Mouse (Mus musculus) midbrain, postnatal 0 days (tissue): ENCODE results near the gene Igf2r. TPM values are rescaled to one million over a fixed set of nuclear protein-coding genes. Genes with fewer than 3 reads are reported as not detected.

ENCODE experiments used
- ATAC-seq: fragments of 200-750 bp; cut with Nextera tagmentation; 2 replicates; pipeline ENCODE4 v1.8.0; 2017; ENCODE audit warnings: moderate number of reproducible peaks, mild to moderate bottlenecking, moderate TSS enrichment, moderate library complexity; ENCODE audit not compliant: low FRiP score
- DNase-seq: peaks from one replicate; pipeline ENCODE4 v3.0.0-alpha.2; 2015; ENCODE audit warnings: low spot score
- H3K27ac ChIP-seq: fragments of 300-500 bp; sonication (generic); 2 replicates; pipeline ENCODE4 v1.5.1; 2014; ENCODE audit warnings: low read depth, mild to moderate bottlenecking, low read length, mixed read lengths
- H3K27me3 ChIP-seq: fragments of 300-500 bp; sonication (generic); 2 replicates; pipeline ENCODE4 v1.6.1; 2014; ENCODE audit warnings: low read length, control low read depth, mixed read lengths; ENCODE audit not compliant: insufficient read depth
- H3K36me3 ChIP-seq: fragments of 300-500 bp; sonication (generic); 2 replicates; pipeline ENCODE4 v1.6.1; 2014; ENCODE audit warnings: low read length, control low read depth, mixed read lengths; ENCODE audit not compliant: insufficient read depth
- H3K4me1 ChIP-seq: fragments of 300-500 bp; sonication (generic); 2 replicates; pipeline ENCODE4 v1.6.1; 2014; ENCODE audit warnings: mild to moderate bottlenecking, control low read depth, antibody characterized with exemption, low read length, mixed read lengths; ENCODE audit not compliant: insufficient read depth
- H3K4me2 ChIP-seq: fragments of 300-500 bp; sonication (generic); 2 replicates; pipeline ENCODE4 v1.6.1; 2014; ENCODE audit warnings: low read depth, mild to moderate bottlenecking, low read length, mixed read lengths; ENCODE audit not compliant: poor library complexity, severe bottlenecking
- H3K4me3 ChIP-seq: fragments of 300-500 bp; sonication (generic); 2 replicates; pipeline ENCODE4 v1.5.1; 2014; ENCODE audit warnings: low read depth, mild to moderate bottlenecking, low read length, moderate library complexity
- H3K9ac ChIP-seq: fragments of 300-500 bp; sonication (generic); replicated peaks from 2 replicates; pipeline ENCODE4 v1.6.1; 2014; ENCODE audit warnings: mild to moderate bottlenecking, low read length, moderate library complexity, mixed read lengths; ENCODE audit not compliant: poor library complexity, severe bottlenecking
- H3K9me3 ChIP-seq: fragments of 300-500 bp; sonication (generic); 2 replicates; pipeline ENCODE4 v1.6.1; 2016; ENCODE audit warnings: low read length, control low read depth
- CTCF ChIP-seq: IDR thresholded peaks from 2 replicates; pipeline ENCODE4 v1.5.1; 2016; ENCODE audit warnings: antibody characterized with exemption, mild to moderate bottlenecking
- WGBS: fragments of 180-500 bp; shearing (Covaris S2); extraction: QIAGEN DNeasy Blood & Tissue Kit; methylation state at CpG from one replicate; pipeline ENCODE4 v1.1.7; 2014; 5-methylcytosine and 5-hydroxymethylcytosine counted together
- polyA plus RNA-seq: library from polyadenylated mRNA; unstranded; fragments of >200 nt; fragmentation: Nextera tagmentation; extraction: Ambion mirVana; gene quantifications from 2 replicates; pipeline ENCODE4 v1.2.1, GENCODE M21; 2015
- total RNA-seq: library from RNA; depleted of rRNA; stranded (reverse); fragments of >200 nt; gene quantifications from 2 replicates; pipeline ENCODE4 v1.2.3, GENCODE M21; 2014

The Igf2r gene
- total and polyA plus RNA-seq, 2 experiments from 2014 or later: 5.4 to 31.7 TPM

DNA sequence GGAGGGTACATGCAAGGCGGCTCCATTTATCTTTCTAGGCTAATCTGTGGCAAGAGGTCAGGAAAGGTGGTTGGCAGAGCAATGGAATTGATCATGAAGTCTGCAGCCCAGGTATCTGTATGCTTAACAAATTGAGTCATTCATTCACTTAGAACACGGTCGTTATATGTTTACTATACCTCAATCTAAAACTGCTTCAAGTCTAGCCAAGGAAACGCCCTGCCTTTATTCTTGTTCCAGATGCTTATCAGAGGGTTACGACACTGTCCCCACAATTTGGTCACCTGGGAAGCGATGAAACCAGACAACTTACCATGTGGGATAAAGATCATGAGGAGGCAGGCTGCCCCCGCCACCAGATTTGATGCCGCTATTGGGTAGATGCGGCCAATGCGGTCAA lies 110.2 kb downstream of the Igf2r start:
- no peaks in the 10 kb centered on the region for H3K27me3 ChIP-seq
- WGBS: 94% methylated on average over 10 of the region's 10 CpGs
- DNase-seq (no peak), ATAC-seq (no peak)
- no peak overlapping the region for H3K4me3 ChIP-seq
- H3K9me3 ChIP-seq: no peaks in the 10 kb centered on the region
- H3K9ac ChIP-seq: no peak overlapping the region
- TF ChIP-seq CTCF: no peak
- no peaks in the 10 kb centered on the region for H3K36me3 ChIP-seq
- no peak overlapping the region for H3K27ac ChIP-seq
- no peaks in the 10 kb centered on the region; the same call in 1 of the 2 replicates for H3K4me1 ChIP-seq
- no peak overlapping the region for H3K4me2 ChIP-seq

- no peak for TF ChIP-seq CTCF
- Histone ChIP-seq H3K4me1 (no peaks in the 10 kb centered on the region; the same call in 1 of the 2 replicates), H3K9me3 (no peaks in the 10 kb centered on the region), H3K4me3 (no peak overlapping the region), H3K36me3 (no peaks in the 10 kb centered on the region), H3K27ac (no peak overlapping the region), H3K4me2 (no peak overlapping the region), H3K27me3 (no peaks in the 10 kb centered on the region), H3K9ac (no peak overlapping the region)
- DNase-seq (no peak), ATAC-seq (no peak)
- WGBS: 87% methylated on average over 7 of the region's 7 CpGs
These were observed 110.7 kb downstream of the Igf2r start for GRCm38 (mm10) chr17:12658784-12659183.

DNA sequence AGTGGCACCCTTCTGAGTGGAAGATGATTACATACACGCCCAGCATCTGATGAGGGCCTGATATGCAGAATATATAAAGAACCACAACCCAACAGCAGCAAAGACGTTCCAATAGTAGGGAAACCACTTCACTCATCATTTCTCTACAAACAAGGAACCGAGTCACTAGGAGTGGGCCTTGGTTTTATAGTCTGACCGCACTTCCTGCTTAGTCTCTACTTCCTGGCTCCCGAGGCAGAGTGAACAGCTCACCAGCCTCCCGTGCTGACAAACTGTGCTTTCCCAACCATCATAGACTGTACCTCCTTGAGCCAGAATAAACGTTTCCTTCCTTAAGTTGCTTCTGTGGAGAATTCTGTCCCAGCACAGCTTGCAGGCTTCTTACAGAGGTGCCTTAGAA lies 113.6 kb downstream of the Igf2r start:
- no peak overlapping the region for H3K4me3 ChIP-seq
- H3K36me3 ChIP-seq: no peaks in the 10 kb centered on the region
- no peak overlapping the region for H3K27ac ChIP-seq
- H3K4me1 ChIP-seq: no peaks in the 10 kb centered on the region; the same call in 1 of the 2 replicates
- no peak overlapping the region for H3K9ac ChIP-seq
- no peak for DNase-seq
- H3K9me3 ChIP-seq: no peaks in the 10 kb centered on the region
- TF ChIP-seq CTCF: no peak
- ATAC-seq: no peak
- H3K27me3 ChIP-seq: no peaks in the 10 kb centered on the region
- 85% methylated on average over 7 of the region's 7 CpGs for WGBS
- no peak overlapping the region for H3K4me2 ChIP-seq

GRCm38 (mm10) chr17:12654061-12654460 lies 115.4 kb downstream of the Igf2r start:
- H3K9me3 ChIP-seq: no peaks in the 10 kb centered on the region
- DNase-seq: no peak

GRCm38 (mm10) chr17:12652604-12653003 lies 116.9 kb downstream of the Igf2r start:
- no peak for ATAC-seq
- Histone ChIP-seq H3K36me3 (no peaks in the 10 kb centered on the region), H3K9ac (no peak overlapping the region), H3K4me3 (no peak overlapping the region), H3K9me3 (no peaks in the 10 kb centered on the region), H3K27me3 (no peaks in the 10 kb centered on the region), H3K4me2 (no peak overlapping the region), H3K4me1 (no peaks in the 10 kb centered on the region; the same call in 1 of the 2 replicates), H3K27ac (no peak overlapping the region)
- WGBS: 95% methylated on average over 11 of the region's 11 CpGs
- no peak for TF ChIP-seq CTCF
- no peak for DNase-seq

More at GRCm38 (mm10) chr17:12654061-12654460, 115.4 kb downstream of the Igf2r start:
- Histone ChIP-seq H3K27me3 (no peaks in the 10 kb centered on the region), H3K36me3 (no peaks in the 10 kb centered on the region), H3K4me1 (no peaks in the 10 kb centered on the region; the same call in 1 of the 2 replicates), H3K4me2 (no peak overlapping the region), H3K27ac (no peak overlapping the region), H3K4me3 (no peak overlapping the region), H3K9ac (no peak overlapping the region)
- no peak for ATAC-seq
- TF ChIP-seq CTCF: no peak
- 48% methylated on average over 3 of the region's 3 CpGs for WGBS

- DNase-seq (no peak), ATAC-seq (no peak)
- WGBS: 85% methylated on average over 5 of the region's 5 CpGs
- TF ChIP-seq CTCF: no peak
- Histone ChIP-seq H3K4me2 (no peak overlapping the region), H3K27me3 (no peaks in the 10 kb centered on the region), H3K9ac (no peak overlapping the region), H3K4me3 (no peak overlapping the region), H3K36me3 (no peaks in the 10 kb centered on the region), H3K27ac (no peak overlapping the region), H3K4me1 (no peaks in the 10 kb centered on the region), H3K9me3 (no peaks in the 10 kb centered on the region)
These were observed 124.0 kb downstream of the Igf2r start for GRCm38 (mm10) chr17:12645461-12645860.
